Mouse (Mus musculus) embryonic stem cell, embryonic (primary cell): ENCODE results near the gene Cd33.

ENCODE experiments used
- CTCF ChIA-PET, 4 experiments: fragments of 300-600 bp in 2 of 4; fragments of 350-600 bp in 2 of 4; sonication (Branson Sonifier 250); formaldehyde crosslinking; loops; one replicate each; lab custom pipeline; 2022; ENCODE audit warnings: inconsistent platforms in 2 of 4; lab: Charles Lee
- POLR2A ChIA-PET, 4 experiments: fragments of 300-600 bp in 2 of 4; fragments of 350-600 bp in 2 of 4; sonication (Branson Sonifier 250); formaldehyde crosslinking; loops; one replicate each; lab custom pipeline; 2022; ENCODE audit warnings: antibody characterized with exemption in 4 of 4, inconsistent platforms in 1 of 4; lab: Charles Lee

Cd33 gene

GRCm38 (mm10) chr7:43532936-43533505, 11.2 kb downstream of the Cd33 start:
- CTCF ChIA-PET, result no interaction called here
- POLR2A ChIA-PET, result interaction anchor here in 1 of 4 experiments (0.6 to 1.7 kb wide), 3 partner anchors 14 to 75 kb away, joined by 3 to 6 read pairs (median 3); no protein-coding TSS in a partner anchor

DNA sequence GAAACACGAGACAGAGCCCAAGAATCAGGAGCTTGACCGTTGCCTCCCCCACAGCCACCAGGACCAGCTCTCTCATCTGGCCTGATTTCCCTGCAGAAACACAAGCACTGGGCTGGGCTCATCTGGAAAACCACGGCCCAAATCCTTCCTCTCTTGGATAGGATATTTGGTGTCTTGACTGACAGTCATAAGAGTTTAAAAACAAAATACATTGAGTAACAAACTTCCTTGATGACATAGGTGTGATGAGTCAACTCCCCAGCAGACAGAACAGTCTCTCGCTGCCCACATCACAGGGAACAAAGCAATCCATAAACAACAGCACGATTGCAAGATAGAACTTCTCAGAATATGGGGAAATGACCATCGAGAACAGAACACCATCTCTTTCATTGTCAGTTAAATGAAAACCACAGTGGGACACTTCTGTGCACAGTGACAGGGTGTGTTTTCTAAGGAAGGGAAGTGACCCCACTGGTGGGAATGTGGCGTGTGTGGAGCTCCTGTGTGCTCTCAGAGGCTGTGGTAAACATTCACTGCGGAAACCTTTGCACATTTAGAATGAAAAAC, 13.9 kb downstream of the Cd33 start:
- POLR2A ChIA-PET, result interaction anchor here in 1 of 4 experiments (0.9 kb wide), 1 partner anchor 12 kb away, joined by 3 read pairs; no protein-coding TSS in a partner anchor
- CTCF ChIA-PET, result no interaction called here

GRCm38 (mm10) chr7:43525313-43525712, 18.9 kb downstream of the Cd33 start:
- ChIA-PET POLR2A (no interaction called here), CTCF (interaction anchor here in 3 of 4 experiments (0.6 to 1.6 kb wide), 9 partner anchors 9 to 146 kb away, joined by 3 to 4 read pairs (median 3); partner anchors contain the start of genes Zfp719 (in 2 of the 3) and Ctu1 (in 1 of the 3))

GRCm38 (mm10) chr7:43522776-43523175, 21.5 kb downstream of the Cd33 start:
- POLR2A ChIA-PET, result no interaction called here
- CTCF ChIA-PET, result no interaction called here

- ChIA-PET POLR2A (interaction anchor here in 3 of 4 experiments (0.5 to 1.4 kb wide), 6 partner anchors 11 to 127 kb away, joined by 3 to 6 read pairs (median 4); no protein-coding TSS in a partner anchor), CTCF (interaction anchor here (0.5 to 1.4 kb wide), 8 partner anchors 19 to 371 kb away, joined by 3 to 5 read pairs (median 3); no protein-coding TSS in a partner anchor)
Measured at GRCm38 (mm10) chr7:43518341-43518740, 25.9 kb downstream of the Cd33 start.

- CTCF ChIA-PET, result interaction anchor here in 1 of 4 experiments (0.6 kb wide), 1 partner anchor 27 kb away, joined by 13 read pairs; no protein-coding TSS in a partner anchor
- POLR2A ChIA-PET, result interaction anchor here in 1 of 4 experiments (0.7 kb wide), 1 partner anchor 115 kb away, joined by 3 read pairs; no protein-coding TSS in a partner anchor
Measured at GRCm38 (mm10) chr7:43515076-43515475, 29.2 kb downstream of the Cd33 start.

- POLR2A ChIA-PET, result interaction anchor here in 1 of 4 experiments (1.1 kb wide), 1 partner anchor 11 kb away, joined by 4 read pairs; no protein-coding TSS in a partner anchor
- CTCF ChIA-PET, result interaction anchor here in 1 of 4 experiments (0.9 kb wide), 1 partner anchor 42 kb away, joined by 3 read pairs; no protein-coding TSS in a partner anchor
Measured at GRCm38 (mm10) chr7:43512519-43512918, 31.7 kb downstream of the Cd33 start.

GRCm38 (mm10) chr7:43511707-43512478, 32.3 kb downstream of the Cd33 start:
- ChIA-PET POLR2A (interaction anchor here in 1 of 4 experiments (1.1 kb wide), 1 partner anchor 10 kb away, joined by 4 read pairs; no protein-coding TSS in a partner anchor), CTCF (interaction anchor here in 1 of 4 experiments (0.6 kb wide), 1 partner anchor 34 kb away, joined by 6 read pairs; no protein-coding TSS in a partner anchor)

DNA sequence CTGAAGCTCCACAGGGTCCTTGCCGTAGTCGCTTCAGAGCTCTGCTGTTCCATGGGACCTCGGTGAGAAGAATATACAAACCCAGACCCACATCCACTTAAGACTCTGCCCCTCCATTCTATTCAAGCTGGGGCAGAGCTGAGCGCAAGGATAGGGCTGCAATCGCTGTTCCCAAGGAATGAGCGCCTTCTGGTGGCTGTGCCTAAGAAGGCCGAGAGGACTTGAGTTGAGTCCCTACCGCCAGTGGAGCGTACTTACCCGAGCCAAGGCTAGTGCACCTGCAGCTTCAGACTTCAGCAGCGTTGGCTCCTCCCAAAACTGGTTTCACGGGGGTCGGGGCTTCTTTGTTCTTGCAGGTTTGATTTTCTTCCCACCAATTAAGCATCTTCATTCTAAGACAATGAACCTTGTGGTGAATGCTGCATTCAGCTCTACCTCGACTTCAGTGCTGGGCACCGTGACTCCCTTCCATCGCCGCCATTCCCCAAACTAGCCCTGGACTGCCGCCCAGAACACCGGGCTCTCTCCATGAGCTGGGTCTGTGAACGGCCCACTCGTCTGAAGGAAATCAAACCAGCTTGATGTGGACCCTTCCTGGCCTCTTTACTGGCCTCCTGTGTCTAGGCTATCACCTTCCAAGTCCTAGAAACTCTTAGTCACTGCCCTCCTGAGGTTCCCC, 48.7 kb downstream of the Cd33 start:
- POLR2A ChIA-PET, result interaction anchor here (0.6 to 1.6 kb wide), 10 partner anchors 12 to 792 kb away, joined by 3 to 6 read pairs (median 3); no protein-coding TSS in a partner anchor
- CTCF ChIA-PET, result interaction anchor here (0.5 to 2.3 kb wide), 26 partner anchors 9 to 1032 kb away, joined by 3 to 26 read pairs (median 4); partner anchors contain the start of gene Ctu1 (in 1 of the 4)

- ChIA-PET POLR2A (interaction anchor here in 1 of 4 experiments (0.5 to 1.2 kb wide), 2 partner anchors 25 to 260 kb away, joined by 3 to 4 read pairs; no protein-coding TSS in a partner anchor), CTCF (interaction anchor here in 2 of 4 experiments (0.7 to 1.3 kb wide), 3 partner anchors 20 to 68 kb away, joined by 3 to 7 read pairs (median 3); no protein-coding TSS in a partner anchor)
Measured at GRCm38 (mm10) chr7:43490861-43491260, 53.4 kb downstream of the Cd33 start.

DNA sequence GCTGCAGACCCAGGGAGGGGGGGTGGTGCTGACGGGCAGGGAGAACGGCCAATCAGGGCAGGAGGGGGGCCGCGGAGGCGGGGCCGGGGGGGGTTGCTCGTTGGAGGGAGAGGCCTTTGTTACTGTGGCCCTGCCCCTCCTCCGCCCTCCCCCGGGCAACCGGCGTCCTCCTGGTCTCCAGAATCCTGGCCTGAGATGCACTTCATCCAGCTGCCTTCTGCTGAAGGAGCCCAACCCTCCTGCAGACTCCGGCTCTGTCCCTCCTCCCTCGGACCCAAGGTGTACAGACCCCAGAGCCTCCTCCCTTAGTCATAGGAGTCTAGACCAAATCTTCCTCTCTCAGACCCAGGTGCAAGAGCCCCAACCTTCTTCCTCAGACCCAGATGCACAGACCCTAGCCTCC, 54.0 kb downstream of the Cd33 start:
- POLR2A ChIA-PET, result interaction anchor here in 1 of 4 experiments (0.5 to 1.2 kb wide), 2 partner anchors 24 to 260 kb away, joined by 3 to 4 read pairs; no protein-coding TSS in a partner anchor
- CTCF ChIA-PET, result interaction anchor here in 3 of 4 experiments (0.6 to 1.3 kb wide), 4 partner anchors 20 to 67 kb away, joined by 3 to 7 read pairs (median 4); no protein-coding TSS in a partner anchor

DNA sequence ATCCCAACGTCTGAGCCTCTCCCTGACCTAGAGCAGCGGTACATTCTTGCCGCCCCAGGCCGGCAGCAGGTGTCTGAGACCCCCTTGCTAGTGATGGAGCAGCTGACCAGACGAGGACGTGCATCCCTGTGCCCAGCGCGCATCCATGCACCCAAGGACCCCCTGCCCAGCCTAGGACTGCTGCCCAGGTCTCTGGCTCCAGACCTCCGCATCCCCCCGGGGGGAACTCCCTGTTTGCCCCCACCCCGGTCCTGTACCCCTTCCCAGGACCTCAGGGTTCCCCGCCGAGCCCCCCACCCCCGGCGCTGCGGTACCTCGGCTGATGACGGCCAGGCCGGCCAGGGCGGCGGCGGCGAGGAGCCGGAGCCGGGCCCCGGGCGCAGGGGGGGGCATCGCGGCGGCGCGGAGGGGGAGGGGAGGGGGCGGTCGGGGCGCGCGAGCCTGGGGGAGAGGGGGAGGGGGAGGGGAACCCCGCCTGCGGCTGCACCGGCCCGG, 54.5 kb downstream of the Cd33 start, which contains the start of gene Iglon5:
Gene Iglon5 (minus strand): TSS at position 445 of the 495 bp plus-strand sequence.
- POLR2A ChIA-PET, result interaction anchor here in 1 of 4 experiments (1.2 kb wide), 1 partner anchor 24 kb away, joined by 4 read pairs; no protein-coding TSS in a partner anchor
- CTCF ChIA-PET, result interaction anchor here in 2 of 4 experiments (0.6 to 1.3 kb wide), 2 partner anchors 23 to 42 kb away, joined by 4 to 7 read pairs; no protein-coding TSS in a partner anchor

- ChIA-PET POLR2A (no interaction called here), CTCF (no interaction called here)
Measured at GRCm38 (mm10) chr7:43488646-43489045, 55.6 kb downstream of the Cd33 start.

- POLR2A ChIA-PET, result interaction anchor here in 3 of 4 experiments (0.6 to 1.6 kb wide), 5 partner anchors 12 to 29 kb away, joined by 3 to 4 read pairs (median 3); no protein-coding TSS in a partner anchor
- CTCF ChIA-PET, result interaction anchor here (0.7 to 1.7 kb wide), 5 partner anchors 12 to 18 kb away, joined by 5 to 10 read pairs (median 7); no protein-coding TSS in a partner anchor
Measured at GRCm38 (mm10) chr7:43483236-43483635, 61.0 kb downstream of the Cd33 start.

DNA sequence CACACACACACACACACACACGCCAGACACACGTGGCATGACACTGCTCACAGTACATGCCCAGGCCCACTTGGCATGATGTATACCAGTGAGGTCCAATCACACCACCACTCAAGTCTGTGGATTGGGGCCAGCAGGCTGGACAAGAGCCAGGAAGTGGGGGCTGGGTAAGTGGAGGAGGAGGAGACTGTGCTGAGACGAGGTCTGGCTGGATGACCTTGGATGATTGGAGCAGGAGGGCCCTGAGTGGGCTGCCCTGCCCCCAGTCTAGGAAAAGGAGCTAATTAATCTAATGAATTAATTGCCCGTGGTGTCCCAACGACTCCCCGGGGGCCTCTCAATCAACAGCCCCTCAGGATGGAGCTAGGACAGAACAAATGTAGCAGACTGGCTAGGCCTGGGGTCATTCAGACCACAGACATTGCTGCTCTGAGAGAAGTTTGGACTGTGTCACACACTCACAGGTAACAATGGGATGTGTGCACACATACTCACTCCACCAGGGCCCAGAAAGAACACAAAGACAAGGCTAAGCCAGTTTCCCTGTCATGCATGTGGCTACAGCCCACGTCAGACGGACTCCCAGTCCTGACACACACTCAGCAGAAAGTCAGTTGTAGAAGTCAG, 62.0 kb downstream of the Cd33 start:
- POLR2A ChIA-PET, result interaction anchor here in 2 of 4 experiments (0.6 to 1.6 kb wide), 3 partner anchors 12 to 139 kb away, joined by 3 to 4 read pairs (median 3); no protein-coding TSS in a partner anchor
- CTCF ChIA-PET, result interaction anchor here in 3 of 4 experiments (0.5 to 1.7 kb wide), 5 partner anchors 12 to 1040 kb away, joined by 3 to 7 read pairs (median 3); no protein-coding TSS in a partner anchor

DNA sequence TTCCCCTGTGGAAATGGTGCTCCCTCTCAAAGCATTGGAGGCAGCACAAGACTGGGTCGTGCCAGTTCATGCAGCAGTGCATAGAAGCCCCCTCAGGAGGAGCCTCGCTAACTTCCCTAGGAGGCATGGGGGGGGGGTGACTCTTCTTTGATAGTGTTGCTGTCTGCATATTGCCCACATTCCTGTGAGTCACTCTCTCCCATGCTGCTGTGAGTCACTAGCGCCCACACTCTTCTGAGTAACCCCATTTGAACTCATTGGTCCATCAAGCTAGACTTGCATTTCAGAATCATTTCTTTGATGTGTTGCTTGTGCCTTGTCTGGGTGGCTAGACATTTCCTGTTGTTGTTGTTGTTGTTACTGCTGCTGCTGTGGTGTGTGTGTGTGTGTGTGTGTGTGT, 63.0 kb downstream of the Cd33 start:
- CTCF ChIA-PET, result interaction anchor here in 3 of 4 experiments (0.6 to 1.2 kb wide), 4 partner anchors 11 to 1041 kb away, joined by 3 to 5 read pairs (median 4); no protein-coding TSS in a partner anchor
- POLR2A ChIA-PET, result interaction anchor here in 1 of 4 experiments (0.6 kb wide), 2 partner anchors 82 to 138 kb away, joined by 3 read pairs; no protein-coding TSS in a partner anchor
